Mouse (Mus musculus): ENCODE results near the gene Baz1a.
"Not testable (repeated sequence)": the region's sequence is repeated elsewhere in the genome, so short reads cannot be mapped to it uniquely, and the experiment has no call there.

Baz1a gene

GRCm38 (mm10) chr12:55006071-55006470 lies 8.1 kb downstream of the Baz1a start:
- no peak for DNase-seq

- DNase-seq, result no peak
These were observed 9.8 kb downstream of the Baz1a start for GRCm38 (mm10) chr12:55004396-55004795.

GRCm38 (mm10) chr12:55003843-55004242 lies 10.3 kb downstream of the Baz1a start:
- DNase-seq, result no peak

- DNase-seq, result not testable (repeated sequence)
These were observed 11.6 kb downstream of the Baz1a start for GRCm38 (mm10) chr12:55002532-55002931.

- DNase-seq, result no peak
These were observed 15.0 kb downstream of the Baz1a start for GRCm38 (mm10) chr12:54999016-54999690.

GRCm38 (mm10) chr12:54998411-54998810 lies 15.7 kb downstream of the Baz1a start:
- no peak for DNase-seq

- DNase-seq, result no peak
These were observed 17.1 kb downstream of the Baz1a start for GRCm38 (mm10) chr12:54996979-54997474.

GRCm38 (mm10) chr12:54995965-54996364 lies 18.2 kb downstream of the Baz1a start:
- no peak for DNase-seq

- DNase-seq, result no peak
These were observed 19.7 kb downstream of the Baz1a start for GRCm38 (mm10) chr12:54994418-54994817.

- no peak for DNase-seq
These were observed 20.1 kb downstream of the Baz1a start for GRCm38 (mm10) chr12:54994068-54994386.

GRCm38 (mm10) chr12:54993246-54994067 lies 20.7 kb downstream of the Baz1a start:
- DNase-seq, result no peak

GRCm38 (mm10) chr12:54992814-54993213 lies 21.3 kb downstream of the Baz1a start:
- DNase-seq, result no peak

GRCm38 (mm10) chr12:54988323-54988850 lies 25.8 kb downstream of the Baz1a start:
- DNase-seq, result no peak

- DNase-seq, result no peak
These were observed 27.0 kb downstream of the Baz1a start for GRCm38 (mm10) chr12:54987156-54987555.

GRCm38 (mm10) chr12:54986052-54986717 lies 28.0 kb downstream of the Baz1a start, which contains the start of gene Gm20403:
Gene Gm20403, minus strand, starts transcription at chr12:54986529.
- peak; percentile 25 for DNase-seq

- peak; percentile 42 for DNase-seq
These were observed 28.7 kb downstream of the Baz1a start for GRCm38 (mm10) chr12:54985257-54986051.

- peak; percentile 29 for DNase-seq
These were observed 29.4 kb downstream of the Baz1a start for GRCm38 (mm10) chr12:54984701-54985256.

- no peak for DNase-seq
These were observed 31.0 kb downstream of the Baz1a start for GRCm38 (mm10) chr12:54982935-54983715.

GRCm38 (mm10) chr12:54981962-54982361 lies 32.2 kb downstream of the Baz1a start:
- DNase-seq, result no peak

GRCm38 (mm10) chr12:54980939-54981338 lies 33.2 kb downstream of the Baz1a start:
- no peak for DNase-seq

- no peak for DNase-seq
These were observed 33.6 kb downstream of the Baz1a start for GRCm38 (mm10) chr12:54980532-54980931.
